Mouse (Mus musculus) C2C12 (cell line): ENCODE results near the gene Styxl1.

Experiments
- CTCF ChIP-seq: IDR thresholded peaks from one replicate; pipeline ENCODE4 v1.5.1; 2011; ENCODE audit not compliant: control insufficient read depth, insufficient read depth, insufficient read length
- MAX ChIP-seq: IDR thresholded peaks from one replicate; pipeline ENCODE4 v1.6.1; 2011; ENCODE audit warnings: mild to moderate bottlenecking, control low read depth

DNA sequence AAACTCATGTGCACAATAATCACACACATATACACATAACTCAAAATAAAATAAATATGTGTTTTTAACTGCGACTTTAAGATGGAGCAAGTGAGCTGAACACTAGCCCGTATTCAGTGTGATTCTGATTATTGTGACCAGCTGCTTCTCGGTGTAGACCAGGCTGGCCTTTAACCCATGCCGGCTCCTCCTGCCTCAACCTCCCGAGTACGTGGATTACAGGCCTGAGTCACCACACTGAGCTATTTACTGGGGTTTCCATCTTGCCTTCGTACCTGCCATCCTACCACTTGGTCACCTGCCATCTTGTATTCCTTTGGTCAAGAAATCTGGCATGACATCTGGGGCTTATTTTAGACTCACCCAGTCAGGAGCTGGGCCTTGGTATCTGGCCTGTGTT lies 74.8 kb downstream of the Styxl1 start:
- TF ChIP-seq CTCF (no peak), MAX (no peak)
